17 mouse cellular contexts compared by ENCODE assay signal in the genomic region with DNA sequence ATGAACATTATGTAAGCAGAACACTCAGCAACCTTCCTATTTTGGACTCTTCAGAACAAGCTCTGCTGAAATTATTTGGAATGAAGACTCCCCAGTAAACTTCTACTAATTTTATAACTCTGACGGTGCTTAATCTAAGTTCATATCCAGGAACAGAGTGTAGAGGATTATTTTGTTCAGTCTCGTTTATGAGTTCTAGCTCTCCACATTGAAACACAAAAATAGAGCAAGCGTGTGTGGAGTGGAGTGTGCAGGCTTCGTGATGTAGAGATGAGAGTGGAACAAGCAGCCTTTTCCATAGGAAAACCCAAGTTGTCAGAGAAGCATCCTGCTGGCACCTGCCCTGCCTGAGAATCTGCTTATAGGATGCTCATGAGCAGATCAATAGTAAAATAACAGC.
A peak's percentile ranks its signal among the peaks of the same experiment; 100 is the strongest.
DNase-seq lines count a peak whose midpoint lies in the region; ATAC-seq lines count a peak whose summit lies in the region.
"Had no signal": no experiment of that assay in that cellular context is flagged by ENCODE, and none has a peak within 500 bp of the region (broad histone marks: within the 10 kb centered on the region; RNA-seq: fewer than 3 reads in every experiment).

No protein-coding gene starts in this region.

- no peak for DNase-seq in frontal cortex, adult 2 months (ENCODE audit: extremely low spot score in 1 of 2, low spot score in 1 of 2)
- peak; percentile 10 for DNase-seq in telencephalon, adult 2 months (ENCODE audit: low read depth, low spot score)
- no peak for DNase-seq in layer of hippocampus, adult 18-20 months (ENCODE audit: low spot score in 2 of 2)
- DNase-seq: adrenal gland, adult 2 months; adrenal gland, adult 8-10 months; adrenal gland, postnatal 10 days; adrenal gland, postnatal 14 days; adrenal gland, postnatal 25 days; adrenal gland, postnatal 36 days; B cell, adult 2 months; cerebellum, adult 11 months; cerebellum, adult 11-12 months; cerebellum, adult 18-20 months had no signal

- peak; percentile 93 for ATAC-seq in frontal cortex, adult (ENCODE audit: low TSS enrichment)
- ATAC-seq: activated CD4-positive, CD25-positive, alpha-beta regulatory T cell, adult 4 months; CD4-positive, CD25-positive, alpha-beta regulatory T cell, adult 4 months; Patski had no signal
